Mouse (Mus musculus) T-helper 1 cell (primary cell): ENCODE results near the gene Nmrk1.
"Not testable (repeated sequence)": the region's sequence is repeated elsewhere in the genome, so short reads cannot be mapped to it uniquely, and the experiment has no call there.

ENCODE experiments used
- in situ Hi-C: fragments of 300-600 bp; cut with MboI, MseI; formaldehyde crosslinking; loops from one replicate; pipeline ENCODE4 v1.15.1; 2025; ENCODE audit warnings: high pct_unique_total_duplicates

The Nmrk1 gene

GRCm38 (mm10) chr19:18631644-18632219 is at the start of gene Nmrk1, which contains the start of gene Ostf1:
TSS of gene Nmrk1 (plus strand) at chr19:18631950.
TSS of gene Ostf1 (minus strand) at chr19:18631823.
- in situ Hi-C loops = loop anchor here (5.0 kb wide), 1 partner anchor 34 kb away; no protein-coding TSS in a partner anchor

- in situ Hi-C loops = loop anchor here (5.0 kb wide), 1 partner anchor 1705 kb away; no protein-coding TSS in a partner anchor
These were observed 49.5 kb upstream of the Nmrk1 start for GRCm38 (mm10) chr19:18582226-18582625.

- in situ Hi-C loops = loop anchor here (5.0 kb wide), 1 partner anchor 1706 kb away; no protein-coding TSS in a partner anchor
These were observed 48.9 kb upstream of the Nmrk1 start for GRCm38 (mm10) chr19:18582887-18583286.

- in situ Hi-C loops = loop anchor here (5.0 kb wide), 1 partner anchor 1706 kb away; no protein-coding TSS in a partner anchor
These were observed 48.0 kb upstream of the Nmrk1 start for GRCm38 (mm10) chr19:18583706-18584105.

- in situ Hi-C loops = loop anchor here (5.0 kb wide), 1 partner anchor 1707 kb away; no protein-coding TSS in a partner anchor
These were observed 47.1 kb upstream of the Nmrk1 start for GRCm38 (mm10) chr19:18584621-18585020.

DNA sequence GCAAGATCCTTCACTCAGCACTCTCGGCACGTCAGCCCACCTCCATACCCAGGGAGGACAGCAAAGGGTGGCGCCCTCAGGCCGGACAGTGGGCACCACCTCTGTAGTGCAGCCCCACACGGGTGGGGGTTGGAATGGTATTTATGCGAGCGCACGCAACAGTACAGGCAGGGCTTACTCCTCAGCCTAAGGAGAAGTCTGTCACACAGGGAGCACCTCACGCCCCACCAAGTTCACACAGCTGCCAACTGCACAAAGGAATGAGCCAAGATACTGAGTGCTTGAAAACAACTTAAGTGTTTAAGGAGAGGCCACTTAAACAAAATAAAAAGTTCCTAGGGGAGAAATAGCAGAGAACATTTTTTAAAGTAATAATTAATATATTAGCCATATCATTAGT is 44.6 kb upstream of the Nmrk1 start:
- in situ Hi-C loops = no loop called here

- in situ Hi-C loops = no loop called here
These were observed 43.5 kb upstream of the Nmrk1 start for GRCm38 (mm10) chr19:18588243-18588642.

DNA sequence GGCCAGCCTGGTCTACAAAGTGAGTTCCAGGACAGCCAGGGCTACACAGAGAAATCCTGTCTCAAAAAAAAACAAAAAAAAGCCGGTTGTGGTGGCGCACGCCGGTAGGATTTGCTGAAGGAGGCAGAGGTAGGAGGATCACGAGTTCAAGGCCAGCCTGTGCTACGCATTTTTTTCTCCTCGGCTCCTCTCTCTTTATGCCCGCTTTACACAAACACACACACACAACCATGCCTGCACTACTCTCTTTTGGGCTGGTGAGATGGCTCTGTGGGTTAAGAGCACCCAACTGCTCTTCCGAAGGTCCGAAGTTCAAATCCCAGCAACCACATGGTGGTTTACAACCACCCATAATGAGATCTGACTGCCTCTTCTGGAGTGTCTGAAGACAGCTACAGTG is 42.9 kb upstream of the Nmrk1 start:
- in situ Hi-C loops = not testable (repeated sequence)

- in situ Hi-C loops = no loop called here
These were observed 42.5 kb upstream of the Nmrk1 start for GRCm38 (mm10) chr19:18589276-18589675.

- in situ Hi-C loops = no loop called here
These were observed 41.5 kb upstream of the Nmrk1 start for GRCm38 (mm10) chr19:18590234-18590633.

DNA sequence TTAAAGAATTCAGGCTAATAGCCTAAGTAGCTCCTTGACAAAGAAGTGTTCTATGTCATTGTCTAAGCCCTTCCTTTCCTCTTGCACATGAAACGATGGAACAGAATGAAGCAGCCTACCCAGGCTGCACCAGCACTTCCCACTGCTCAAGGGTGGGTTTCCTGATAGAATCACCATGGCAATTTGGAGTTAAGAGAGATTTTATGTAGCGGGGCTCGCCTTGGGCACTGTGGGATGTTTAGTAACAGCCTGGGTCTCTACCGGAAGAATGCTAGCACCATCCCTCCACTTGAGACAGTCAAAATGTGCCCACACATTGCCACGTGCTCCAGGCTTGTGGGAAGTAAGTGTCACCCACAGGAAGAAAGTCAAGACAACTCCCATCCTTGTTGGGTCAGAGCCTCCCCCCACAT is 40.8 kb upstream of the Nmrk1 start:
- in situ Hi-C loops = no loop called here

- in situ Hi-C loops = no loop called here
These were observed 38.8 kb upstream of the Nmrk1 start for GRCm38 (mm10) chr19:18592919-18593318.

DNA sequence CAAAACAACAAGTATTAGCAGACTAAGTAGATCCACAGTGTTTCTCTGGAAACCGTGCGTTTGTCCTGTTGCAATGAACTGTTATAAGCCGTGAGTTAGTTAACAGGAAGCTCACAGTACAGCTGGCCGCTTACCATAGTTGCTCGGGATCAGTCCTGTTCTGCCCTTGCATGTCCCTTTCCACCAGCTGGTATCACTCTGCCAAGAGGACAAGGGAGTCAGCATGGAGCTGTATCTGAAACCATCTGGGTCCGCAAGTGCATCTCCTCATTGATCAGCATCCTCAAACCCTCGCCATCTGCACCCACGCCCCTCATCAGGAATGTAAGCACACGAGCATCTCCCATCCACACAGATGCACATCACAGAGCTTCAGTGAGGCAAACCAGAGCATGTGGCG is 38.0 kb upstream of the Nmrk1 start:
- in situ Hi-C loops = no loop called here

GRCm38 (mm10) chr19:18596876-18597275 is 34.9 kb upstream of the Nmrk1 start:
- in situ Hi-C loops = loop anchor here (5.0 kb wide), 1 partner anchor 35 kb away; the partner anchor contains the start of genes Nmrk1 and Ostf1

DNA sequence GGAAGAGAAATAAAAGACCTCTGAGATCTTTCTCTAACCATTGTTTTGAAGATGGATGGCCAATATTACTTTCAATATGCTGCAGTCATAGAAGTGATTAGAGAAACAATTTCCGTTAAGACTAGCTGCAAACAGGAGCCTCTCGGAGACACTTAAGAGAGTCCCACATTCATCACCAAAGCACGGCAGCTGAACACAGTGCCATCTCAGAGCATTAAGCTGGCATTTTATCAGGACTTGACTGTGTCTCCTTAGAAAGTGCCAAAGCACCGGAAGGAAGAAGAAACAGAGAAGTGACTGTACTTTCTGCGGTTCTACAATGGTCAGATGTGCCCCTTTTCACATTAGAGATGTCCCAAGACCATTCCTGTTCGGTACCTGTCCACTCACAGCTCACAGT is 34.0 kb upstream of the Nmrk1 start:
- in situ Hi-C loops = loop anchor here (5.0 kb wide), 1 partner anchor 35 kb away; the partner anchor contains the start of genes Nmrk1 and Ostf1

DNA sequence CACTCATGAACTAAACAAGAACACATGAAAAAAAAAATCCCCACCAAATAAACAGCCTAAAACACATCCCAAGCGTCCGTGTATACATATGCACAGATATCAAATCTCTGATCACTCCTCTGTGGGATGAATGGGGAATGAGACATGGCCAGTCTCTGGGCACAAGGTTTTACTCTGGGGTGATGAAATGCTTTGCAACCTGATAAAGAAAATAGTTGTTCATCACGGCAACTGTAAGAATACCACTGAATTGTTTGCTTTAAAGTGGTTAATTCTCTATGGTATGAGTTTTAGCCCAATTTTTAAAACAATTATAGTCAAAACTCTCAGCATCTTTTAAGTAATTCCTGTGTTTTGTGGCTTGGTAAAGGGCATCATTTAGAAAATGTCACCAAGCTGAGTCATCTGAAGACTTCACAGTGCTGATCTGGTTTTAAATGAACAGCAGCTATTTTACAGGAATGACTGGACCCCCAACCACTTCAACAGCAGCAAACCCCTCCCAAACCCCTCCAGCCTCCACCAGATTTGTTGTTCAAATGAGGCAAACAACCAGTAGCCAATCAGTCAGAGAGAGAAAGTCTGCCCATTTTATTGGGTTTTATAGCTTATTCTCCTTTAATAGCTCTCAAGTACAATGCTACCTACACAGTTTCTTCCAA is 33.4 kb upstream of the Nmrk1 start:
- in situ Hi-C loops = loop anchor here (5.0 kb wide), 1 partner anchor 34 kb away; the partner anchor contains the start of genes Nmrk1 and Ostf1

- in situ Hi-C loops = loop anchor here (5.0 kb wide), 1 partner anchor 33 kb away; the partner anchor contains the start of genes Nmrk1 and Ostf1
These were observed 32.7 kb upstream of the Nmrk1 start for GRCm38 (mm10) chr19:18599051-18599450.

GRCm38 (mm10) chr19:18599650-18600049 is 32.1 kb upstream of the Nmrk1 start:
- in situ Hi-C loops = loop anchor here (5.0 kb wide), 1 partner anchor 33 kb away; the partner anchor contains the start of genes Nmrk1 and Ostf1

GRCm38 (mm10) chr19:18600611-18601010 is 31.1 kb upstream of the Nmrk1 start:
- in situ Hi-C loops = no loop called here

DNA sequence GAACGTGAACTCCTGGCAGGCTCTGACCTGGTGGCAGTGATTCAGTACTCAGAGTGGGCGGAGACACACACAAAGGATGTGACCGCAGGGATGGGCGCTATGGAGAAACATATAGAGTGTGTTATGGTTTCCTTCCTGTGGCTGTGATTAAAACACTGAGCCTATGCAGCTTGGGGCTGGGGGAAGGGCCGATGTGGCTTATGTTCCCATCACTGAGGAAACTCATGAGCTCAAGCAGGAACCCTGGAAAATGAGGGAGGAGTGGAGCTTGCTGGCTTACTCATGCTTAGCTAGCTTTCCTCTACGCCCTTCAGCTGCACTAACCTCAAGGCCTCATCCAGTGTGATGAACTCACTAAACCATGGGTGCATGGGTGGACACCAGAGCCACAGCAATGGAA is 28.7 kb upstream of the Nmrk1 start:
- in situ Hi-C loops = no loop called here

DNA sequence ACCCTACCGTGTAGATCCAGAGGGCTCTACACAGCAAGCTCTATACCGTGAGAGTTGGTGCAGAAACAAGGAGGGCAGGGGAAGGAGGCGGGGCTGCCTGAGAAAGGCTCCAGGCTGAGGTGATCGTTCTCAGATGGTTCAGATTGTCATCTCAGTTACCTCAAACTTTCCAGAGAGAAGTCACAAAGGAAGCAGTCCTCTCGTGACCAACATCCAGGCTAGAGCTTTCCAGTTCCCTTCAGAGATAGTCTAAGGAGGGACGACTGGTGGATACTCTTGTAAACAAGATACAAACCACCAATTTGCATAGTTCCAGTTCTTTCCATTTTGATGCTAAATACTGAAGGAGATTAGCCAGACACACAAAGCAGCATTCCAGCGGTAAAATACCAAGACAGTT is 23.8 kb upstream of the Nmrk1 start:
- in situ Hi-C loops = no loop called here

DNA sequence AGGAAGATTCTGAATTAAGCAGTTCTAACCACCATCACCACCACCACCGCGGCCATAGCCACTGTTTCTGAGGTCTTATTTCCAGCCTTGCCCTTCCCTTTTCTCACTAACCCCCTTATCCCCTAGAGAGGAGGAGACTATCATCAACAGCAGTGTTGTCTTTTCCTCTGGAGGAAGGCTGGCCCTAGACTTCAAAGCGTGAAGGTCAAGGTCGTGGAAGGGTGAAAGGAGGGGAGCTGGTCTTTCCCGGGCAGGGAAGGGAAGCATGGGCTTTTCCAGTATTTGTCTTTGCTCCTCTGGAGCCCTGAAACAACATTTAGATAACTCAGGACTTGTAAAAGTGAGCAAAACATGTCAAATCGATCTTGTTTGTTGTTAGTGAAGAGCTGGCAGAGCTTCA is 22.8 kb upstream of the Nmrk1 start:
- in situ Hi-C loops = no loop called here

GRCm38 (mm10) chr19:18614337-18614736 is 17.4 kb upstream of the Nmrk1 start:
- in situ Hi-C loops = no loop called here
